In the genomic region with DNA sequence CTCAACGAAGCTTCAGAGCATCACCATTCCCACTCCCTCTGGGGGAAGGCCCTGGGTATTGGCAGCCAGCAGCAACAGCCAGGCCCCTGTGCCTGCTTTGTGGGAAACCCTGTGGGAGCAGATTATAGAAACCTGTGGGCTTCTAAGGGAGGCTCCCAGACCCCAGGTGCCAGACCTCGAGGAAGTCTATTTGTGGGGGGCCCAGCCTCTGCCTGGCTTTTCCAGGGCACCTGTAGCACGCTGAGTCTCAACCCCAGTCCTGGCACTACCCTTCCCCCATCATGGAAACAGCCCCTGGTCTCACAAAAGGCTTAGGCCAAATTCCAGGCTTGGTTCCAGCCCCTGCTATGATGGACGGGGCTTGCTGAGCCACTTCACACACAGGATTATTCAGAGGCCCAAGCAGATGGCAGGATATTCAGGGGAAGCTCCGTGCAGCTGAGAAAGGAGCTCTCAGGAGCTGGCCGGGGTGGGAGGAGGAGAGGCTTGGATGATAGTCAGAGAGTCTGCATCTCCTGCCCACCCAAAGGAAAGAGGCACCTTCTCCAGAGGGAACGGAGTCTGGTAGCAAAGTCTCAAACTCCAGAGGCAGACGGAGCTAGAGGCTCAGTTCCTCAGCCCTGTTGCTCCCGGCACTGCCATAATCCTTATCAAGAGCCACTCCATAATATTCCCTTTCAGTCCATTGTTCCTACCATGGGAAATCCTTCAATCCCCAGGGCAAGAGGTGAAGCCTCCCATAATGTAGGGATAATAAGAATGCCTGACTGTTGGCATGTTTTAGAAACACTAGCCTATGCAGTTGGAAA, we compare ENCODE assay signal across 9 mouse cellular contexts. TPM values are rescaled to one million over a fixed set of nuclear protein-coding genes. Genes with fewer than 3 reads are reported as not detected.
DNase-seq lines count a peak whose midpoint lies in the region; ATAC-seq lines count a peak whose summit lies in the region.
"Had no signal": no experiment of that assay in that cellular context is flagged by ENCODE, and none has a peak within 500 bp of the region (broad histone marks: within the 10 kb centered on the region; RNA-seq: fewer than 3 reads in every experiment).

No protein-coding gene starts in this region.

- H3K4me1 ChIP-seq in hindbrain, embryonic 15.5 days (replicated peaks) = peaks cover 52% of the 10 kb centered on the region
- H3K4me1 ChIP-seq in midbrain, embryonic 12.5 days = peaks cover 61% of the 10 kb centered on the region

- no peaks in the 10 kb centered on the region for H3K9me3 ChIP-seq in hindbrain, embryonic 15.5 days
- 0 out of 2 replicates have a peak, but pooled peaks cover 4% of the 10 kb centered on the region for H3K9me3 ChIP-seq in midbrain, embryonic 12.5 days

- peak; percentile 83 for DNase-seq in Muller cell, postnatal 12 days (ENCODE audit: inconsistent ontology term)
- DNase-seq in cerebellum, postnatal 36 days = peak; percentile 27
- no peak for DNase-seq in gastrocnemius, postnatal 10 days
- DNase-seq in lung, postnatal 14 days = no peak

- no peak overlapping the region for H3K4me3 ChIP-seq in hindbrain, embryonic 15.5 days
- H3K4me3 ChIP-seq in midbrain, embryonic 12.5 days = no peak overlapping the region

- no peak overlapping the region for H3K4me2 ChIP-seq in hindbrain, embryonic 15.5 days
- no peak overlapping the region for H3K4me2 ChIP-seq in midbrain, embryonic 12.5 days (replicated peaks)

- peak overlapping the region; percentile 41 for H3K27ac ChIP-seq in hindbrain, embryonic 15.5 days (replicated peaks)
- H3K27ac ChIP-seq in midbrain, embryonic 12.5 days (replicated peaks) = peak overlapping the region; percentile 79

- 19% methylated on average over 9 of the region's 9 CpGs for WGBS in hindbrain, embryonic 15.5 days
- 7% methylated on average over 9 of the region's 9 CpGs for WGBS in midbrain, embryonic 12.5 days

- H3K27me3 ChIP-seq in hindbrain, embryonic 15.5 days = no peaks in the 10 kb centered on the region
- peaks cover 27% of the 10 kb centered on the region for H3K27me3 ChIP-seq in midbrain, embryonic 12.5 days

- peak; percentile 58 for ATAC-seq in hindbrain, embryonic 15.5 days (ENCODE audit: low FRiP score, low read depth)
- ATAC-seq in midbrain, embryonic 12.5 days (ENCODE audit: low FRiP score, low read depth) = peak; percentile 20
- ATAC-seq in megakaryocyte, adult 5-6 weeks (ENCODE audit: poor library complexity, severe bottlenecking) = no peak
- ATAC-seq in inflammation-experienced regulatory T-cells, adult 6 months = no peak

- no peaks in the 10 kb centered on the region for H3K36me3 ChIP-seq in hindbrain, embryonic 15.5 days
- H3K36me3 ChIP-seq in midbrain, embryonic 12.5 days = peaks cover 6% of the 10 kb centered on the region

- H3K9ac ChIP-seq in hindbrain, embryonic 15.5 days = no peak overlapping the region
- no peak overlapping the region for H3K9ac ChIP-seq in midbrain, embryonic 12.5 days (replicated peaks)

RNA-seq across cellular contexts. Expression of a gene that starts 32.7 kb away (rescaled TPM):
- 14.1 and 15.7 TPM in 2 replicates for polyA plus RNA-seq in hindbrain, embryonic 15.5 days (2015; fragmentation: Nextera tagmentation; extraction: Ambion mirVana)
- polyA plus RNA-seq in midbrain, embryonic 12.5 days (2016; fragmentation: Nextera tagmentation; extraction: Ambion mirVana) = 10.5 and 13.2 TPM in 2 replicates
- total RNA-seq in gastrocnemius, postnatal 10 days (2021) = 10 to 100 TPM; 11.1 to 16.4 TPM
- not detected in 2 replicates for total RNA-seq in megakaryocyte, adult 5-6 weeks (2015)
- not detected in 2 replicates for total RNA-seq in megakaryocyte, adult 5-6 weeks (2017)
- polyA plus RNA-seq in inflammation-experienced regulatory T-cells, adult 6 months (2017; shearing (Covaris generic)) = not detected
- total RNA-seq: MEL had no signal

Comparison
In these comparisons a context has a peak if more than half of its experiments do, and no peak if none do; other contexts are left out.
1. DNase-seq: peak in Muller cell, postnatal 12 days (single experiment) and cerebellum, postnatal 36 days (2 of 2); none in gastrocnemius, postnatal 10 days (single experiment) and lung, postnatal 14 days (single experiment).
2. ATAC-seq: peak in hindbrain, embryonic 15.5 days (single experiment) and midbrain, embryonic 12.5 days (single experiment); none in megakaryocyte, adult 5-6 weeks (single experiment) and inflammation-experienced regulatory T-cells, adult 6 months (single experiment).
3. RNA of a gene that starts 32.7 kb away (polyA plus RNA-seq): 14.1 to 15.7 TPM in hindbrain, embryonic 15.5 days and 10.5 to 13.2 TPM in midbrain, embryonic 12.5 days; not detected in inflammation-experienced regulatory T-cells, adult 6 months; every median in the first group is over 10 times any median in the second.